Mouse (Mus musculus) ES-CJ7 (cell line): ENCODE data around the gene Nostrin.

ENCODE experiments used
- DNase-seq: peaks from one replicate; pipeline ENCODE4 v3.0.0; 2011; ENCODE audit warnings: low read depth, low spot score

Nostrin gene

GRCm38 (mm10) chr2:69135661-69136576, at the start of gene Nostrin:
Gene Nostrin (plus strand): TSS chr2:69135800.
- DNase-seq: no peak

GRCm38 (mm10) chr2:69086505-69087260, 48.9 kb upstream of the Nostrin start:
- DNase-seq: no peak

GRCm38 (mm10) chr2:69095836-69096235, 39.8 kb upstream of the Nostrin start:
- DNase-seq: no peak

GRCm38 (mm10) chr2:69096821-69097220, 38.8 kb upstream of the Nostrin start:
- no peak for DNase-seq

- DNase-seq: no peak
These were observed 38.1 kb upstream of the Nostrin start for GRCm38 (mm10) chr2:69097526-69097925.

- DNase-seq: no peak
These were observed 36.9 kb upstream of the Nostrin start for GRCm38 (mm10) chr2:69098701-69099100.

- DNase-seq: no peak
These were observed 36.5 kb upstream of the Nostrin start for GRCm38 (mm10) chr2:69099147-69099546.

- peak; percentile 57 for DNase-seq
These were observed 34.9 kb upstream of the Nostrin start for GRCm38 (mm10) chr2:69100706-69101105.

GRCm38 (mm10) chr2:69103526-69103925, 32.1 kb upstream of the Nostrin start:
- DNase-seq: no peak

GRCm38 (mm10) chr2:69104511-69105145, 31.0 kb upstream of the Nostrin start:
- no peak for DNase-seq

GRCm38 (mm10) chr2:69109246-69109645, 26.4 kb upstream of the Nostrin start:
- no peak for DNase-seq

GRCm38 (mm10) chr2:69109710-69110109, 25.9 kb upstream of the Nostrin start:
- DNase-seq: no peak

- no peak for DNase-seq
These were observed 23.0 kb upstream of the Nostrin start for GRCm38 (mm10) chr2:69112609-69113008.

GRCm38 (mm10) chr2:69113829-69114547, 21.6 kb upstream of the Nostrin start:
- DNase-seq: no peak

- DNase-seq: no peak
These were observed 19.7 kb upstream of the Nostrin start for GRCm38 (mm10) chr2:69115921-69116320.

GRCm38 (mm10) chr2:69116767-69117166, 18.8 kb upstream of the Nostrin start:
- DNase-seq: no peak

- DNase-seq: no peak
These were observed 16.6 kb upstream of the Nostrin start for GRCm38 (mm10) chr2:69118994-69119393.

- no peak for DNase-seq
These were observed 15.9 kb upstream of the Nostrin start for GRCm38 (mm10) chr2:69119718-69120117.

GRCm38 (mm10) chr2:69121681-69122080, 13.9 kb upstream of the Nostrin start:
- no peak for DNase-seq

GRCm38 (mm10) chr2:69125425-69125824, 10.2 kb upstream of the Nostrin start:
- DNase-seq: no peak

- peak; percentile 37 for DNase-seq
These were observed 7.3 kb upstream of the Nostrin start for GRCm38 (mm10) chr2:69128321-69128720.
